Mouse (Mus musculus) Patski (cell line): ENCODE data around the gene Agrp. TPM values are rescaled to one million over a fixed set of nuclear protein-coding genes. Genes with fewer than 3 reads are reported as not detected.
A peak's percentile ranks its signal among the peaks of the same experiment; 100 is the strongest.

Source experiments
- ATAC-seq: fragments of 100-300 bp; one replicate; pipeline ENCODE4 v1.8.0; 2021
- CTCF ChIA-PET: fragments of 350-600 bp; sonication (Branson Sonifier 250); formaldehyde crosslinking; loops from one replicate; lab custom pipeline; 2022; ENCODE audit warnings: inconsistent platforms; lab: Charles Lee
- POLR2A ChIA-PET: fragments of 350-600 bp; sonication (Branson Sonifier 250); formaldehyde crosslinking; loops from one replicate; lab custom pipeline; 2022; ENCODE audit warnings: antibody characterized with exemption, inconsistent platforms; lab: Charles Lee
- DNase-seq: peaks from one replicate; pipeline ENCODE4 v3.0.0-alpha.2; 2011; ENCODE audit warnings: low read depth, low spot score
- H3K27me3 ChIP-seq: fragments of 371-371 bp; one replicate; pipeline ENCODE4 v1.5.1; 2021
- CTCF ChIP-seq: fragments of 100-300 bp; IDR thresholded peaks from one replicate; pipeline ENCODE4 v1.5.1; 2021
- in situ Hi-C: fragments of 300-500 bp; cut with MboI; formaldehyde crosslinking; loops from 3 replicates; pipeline ENCODE4 v1.11.1; 2018; ENCODE audit warnings: low pct_unique_long_range_greater_than_20kb, mixed read lengths
- polyA plus RNA-seq: library from polyadenylated mRNA; unstranded; gene quantifications from one replicate; pipeline ENCODE4 v1.2.3, GENCODE M21; 2021

The Agrp gene
- polyA plus RNA-seq, 1 experiment from 2014 or later = 0.30 TPM

GRCm38 (mm10) chr8:105546384-105547350, 90.5 kb downstream of the Agrp start:
- no peaks in the 10 kb centered on the region for H3K27me3 ChIP-seq
- POLR2A ChIA-PET = no interaction called here
- in situ Hi-C loops = no loop called here
- CTCF ChIA-PET = interaction anchor here (1.2 to 8.0 kb wide), 4 partner anchors 15 to 66 kb away, joined by 3 to 72 read pairs (median 18); no protein-coding TSS in a partner anchor
- TF ChIP-seq CTCF = no peak
- DNase-seq (no peak), ATAC-seq (no peak)

- no peak for TF ChIP-seq CTCF
- in situ Hi-C loops = no loop called here
- no peaks in the 10 kb centered on the region for H3K27me3 ChIP-seq
- ATAC-seq (peak; percentile 6), DNase-seq (no peak)
- CTCF ChIA-PET = interaction anchor here (1.1 to 4.1 kb wide), 6 partner anchors 13 to 69 kb away, joined by 3 to 34 read pairs (median 4); partner anchors contain the start of gene Hsd11b2
- POLR2A ChIA-PET = interaction anchor here (0.6 kb wide), 1 partner anchor 65 kb away, joined by 5 read pairs; no protein-coding TSS in a partner anchor
These were observed 91.9 kb downstream of the Agrp start for GRCm38 (mm10) chr8:105545249-105545648.

GRCm38 (mm10) chr8:105544544-105545205, 92.5 kb downstream of the Agrp start:
- ChIA-PET POLR2A (interaction anchor here (0.6 kb wide), 1 partner anchor 64 kb away, joined by 5 read pairs; no protein-coding TSS in a partner anchor), CTCF (interaction anchor here (0.6 to 4.1 kb wide), 6 partner anchors 8 to 68 kb away, joined by 3 to 34 read pairs (median 4); partner anchors contain the start of gene Hsd11b2)
- DNase-seq (no peak), ATAC-seq (peak; percentile 86)
- H3K27me3 ChIP-seq = no peaks in the 10 kb centered on the region
- in situ Hi-C loops = no loop called here
- TF ChIP-seq CTCF = no peak

GRCm38 (mm10) chr8:105543703-105544102, 93.5 kb downstream of the Agrp start:
- ChIA-PET CTCF (interaction anchor here (1.9 to 4.1 kb wide), 4 partner anchors 12 to 59 kb away, joined by 4 to 34 read pairs (median 6); partner anchors contain the start of gene Hsd11b2), POLR2A (no interaction called here)
- no peaks in the 10 kb centered on the region for H3K27me3 ChIP-seq
- DNase-seq (no peak), ATAC-seq (no peak)
- TF ChIP-seq CTCF = no peak
- in situ Hi-C loops = no loop called here

- no peaks in the 10 kb centered on the region for H3K27me3 ChIP-seq
- POLR2A ChIA-PET = no interaction called here
- no peak for TF ChIP-seq CTCF
- in situ Hi-C loops = no loop called here
- DNase-seq (no peak), ATAC-seq (no peak)
- CTCF ChIA-PET = interaction anchor here (4.1 kb wide), 1 partner anchor 11 kb away, joined by 34 read pairs; no protein-coding TSS in a partner anchor
These were observed 94.4 kb downstream of the Agrp start for GRCm38 (mm10) chr8:105542808-105543207.

- ChIA-PET CTCF (interaction anchor here (1.4 kb wide), 1 partner anchor 10 kb away, joined by 3 read pairs; no protein-coding TSS in a partner anchor), POLR2A (no interaction called here)
- TF ChIP-seq CTCF = no peak
- in situ Hi-C loops = no loop called here
- ATAC-seq (no peak), DNase-seq (no peak)
- no peaks in the 10 kb centered on the region for H3K27me3 ChIP-seq
These were observed 95.0 kb downstream of the Agrp start for GRCm38 (mm10) chr8:105542032-105542656.

GRCm38 (mm10) chr8:105538940-105539339, 98.3 kb downstream of the Agrp start:
- no peaks in the 10 kb centered on the region for H3K27me3 ChIP-seq
- CTCF ChIA-PET = interaction anchor here (1.0 to 3.0 kb wide), 6 partner anchors 8 to 189 kb away, joined by 3 to 11 read pairs (median 4); no protein-coding TSS in a partner anchor
- in situ Hi-C loops = no loop called here
- TF ChIP-seq CTCF = no peak
- DNase-seq (no peak), ATAC-seq (no peak)
- POLR2A ChIA-PET = interaction anchor here (0.6 kb wide), 1 partner anchor 22 kb away, joined by 3 read pairs; no protein-coding TSS in a partner anchor

- POLR2A ChIA-PET = no interaction called here
- DNase-seq (no peak), ATAC-seq (peak; percentile 7)
- no peak for TF ChIP-seq CTCF
- in situ Hi-C loops = no loop called here
- CTCF ChIA-PET = interaction anchor here (1.2 to 3.0 kb wide), 2 partner anchors 21 to 52 kb away, joined by 7 to 9 read pairs; no protein-coding TSS in a partner anchor
- H3K27me3 ChIP-seq = no peaks in the 10 kb centered on the region
These were observed 100.0 kb downstream of the Agrp start for GRCm38 (mm10) chr8:105537011-105537677.

GRCm38 (mm10) chr8:105536546-105536945, 100.6 kb downstream of the Agrp start:
- POLR2A ChIA-PET = no interaction called here
- H3K27me3 ChIP-seq = no peaks in the 10 kb centered on the region
- ATAC-seq (no peak), DNase-seq (no peak)
- in situ Hi-C loops = no loop called here
- no peak for TF ChIP-seq CTCF
- CTCF ChIA-PET = interaction anchor here (1.2 kb wide), 1 partner anchor 20 kb away, joined by 7 read pairs; no protein-coding TSS in a partner anchor
